Mouse (Mus musculus) G1E-ER4 (cell line): Measurements from ENCODE around the gene Tfap2e. TPM values are rescaled to one million over a fixed set of nuclear protein-coding genes. Genes with fewer than 3 reads are reported as not detected.

Experiments
- GATA1 ChIP-seq: IDR thresholded peaks from one replicate; pipeline ENCODE4 v1.8.0; 2012; ENCODE audit warnings: low read length, inconsistent platforms
- polyA plus RNA-seq: library from polyadenylated mRNA; stranded (reverse); fragments of >175 nt; gene quantifications from 2 replicates; pipeline ENCODE4 v1.2.3, GENCODE M21; 2012

Gene Tfap2e
- polyA plus RNA-seq, 1 experiment, result not detected

GRCm38 (mm10) chr4:126754231-126754611 lies 18.2 kb upstream of the Tfap2e start:
- TF ChIP-seq GATA1, result no peak

DNA sequence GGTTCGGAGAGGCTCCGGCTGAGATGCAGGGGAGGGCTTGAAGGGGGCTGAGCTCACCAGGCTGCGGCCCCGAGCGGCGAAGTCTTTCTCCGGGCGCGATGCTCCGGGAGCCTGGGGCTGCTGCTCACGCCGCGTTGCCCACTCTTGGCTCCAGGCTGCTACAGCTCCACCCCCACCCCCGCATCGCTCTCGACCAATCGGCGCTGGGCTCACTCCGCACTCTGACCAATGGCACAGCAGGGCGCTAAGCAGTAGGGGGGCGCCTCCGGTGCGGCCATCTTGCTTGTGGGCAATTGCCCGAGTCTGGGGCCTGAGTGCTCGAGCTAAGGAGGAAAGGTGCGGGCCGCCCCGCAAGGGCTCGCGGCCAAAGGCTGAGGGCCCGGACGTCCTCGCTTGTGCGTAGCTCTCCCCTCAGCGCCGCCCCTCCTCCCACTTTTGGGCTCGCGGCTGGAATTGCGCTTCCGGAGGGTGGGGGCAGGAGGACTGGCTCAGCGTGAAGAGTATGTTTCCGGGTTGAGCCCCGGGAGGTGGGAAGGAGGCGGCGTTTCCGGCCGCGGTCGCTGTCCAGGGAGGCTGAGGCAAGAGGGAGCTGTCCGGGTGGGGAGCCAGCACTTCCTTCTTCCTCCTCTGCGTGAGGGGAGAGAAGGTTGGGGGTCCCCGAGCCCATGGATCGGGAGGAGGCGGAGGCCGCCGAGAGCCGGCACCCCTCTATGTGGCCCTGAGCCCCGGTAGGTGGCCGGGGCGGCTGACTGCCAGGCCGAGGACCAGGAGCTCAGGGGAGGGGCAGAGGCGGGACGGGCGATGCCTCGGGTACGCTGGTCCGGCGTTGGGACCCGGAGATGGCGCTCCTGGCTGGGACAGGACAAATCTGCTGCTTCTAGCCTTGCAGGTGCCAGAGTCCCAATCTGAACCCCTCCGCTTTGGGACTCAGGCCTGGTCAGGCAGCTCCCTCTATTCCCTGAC lies 17.5 kb upstream of the Tfap2e start, which contains the start of the genes Ncdn and AU040320:
Ncdn (minus strand) TSS at position 171 of the 963 bp plus-strand sequence.
AU040320 (plus strand) TSS at position 277 of the 963 bp plus-strand sequence.
- no peak for TF ChIP-seq GATA1

- TF ChIP-seq GATA1, result no peak
Observed at GRCm38 (mm10) chr4:126752608-126753141, 16.6 kb upstream of the Tfap2e start.

- TF ChIP-seq GATA1, result no peak
Observed at GRCm38 (mm10) chr4:126752024-126752607, 16.1 kb upstream of the Tfap2e start.

GRCm38 (mm10) chr4:126751556-126752023 lies 15.6 kb upstream of the Tfap2e start:
- no peak for TF ChIP-seq GATA1

GRCm38 (mm10) chr4:126750863-126751555 lies 15.0 kb upstream of the Tfap2e start:
- no peak for TF ChIP-seq GATA1

DNA sequence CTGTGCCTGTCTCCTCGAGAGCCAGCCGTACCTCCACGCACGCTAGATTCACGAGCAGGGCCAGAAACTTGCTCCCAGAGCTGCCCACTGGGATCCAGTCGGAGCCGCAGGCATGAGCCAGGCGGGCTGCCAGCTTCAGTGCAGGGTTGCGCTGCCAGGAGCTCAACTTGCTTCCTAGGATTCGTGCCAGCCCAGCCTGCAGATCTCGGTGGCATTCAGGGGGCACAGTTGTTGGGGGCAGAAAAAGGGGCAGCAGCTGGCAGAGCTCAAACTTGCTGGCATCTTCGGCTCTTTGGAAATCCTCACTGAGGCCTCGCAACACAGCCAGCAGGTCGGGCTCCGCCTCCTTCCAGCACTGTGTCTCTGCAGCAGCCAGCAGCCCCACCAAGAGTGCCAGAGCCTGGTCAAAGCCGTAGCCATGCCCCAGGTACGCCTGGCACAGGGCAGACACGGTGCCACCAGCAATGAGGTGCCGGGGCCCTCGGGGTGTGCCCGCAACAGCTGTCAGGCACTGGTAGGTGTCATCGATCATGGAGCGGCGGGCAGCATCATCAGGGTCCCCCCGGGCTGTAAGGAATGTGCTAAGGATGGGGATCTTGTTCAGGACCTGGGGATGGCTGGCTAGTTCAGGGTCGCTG lies 14.1 kb upstream of the Tfap2e start:
- no peak for TF ChIP-seq GATA1

DNA sequence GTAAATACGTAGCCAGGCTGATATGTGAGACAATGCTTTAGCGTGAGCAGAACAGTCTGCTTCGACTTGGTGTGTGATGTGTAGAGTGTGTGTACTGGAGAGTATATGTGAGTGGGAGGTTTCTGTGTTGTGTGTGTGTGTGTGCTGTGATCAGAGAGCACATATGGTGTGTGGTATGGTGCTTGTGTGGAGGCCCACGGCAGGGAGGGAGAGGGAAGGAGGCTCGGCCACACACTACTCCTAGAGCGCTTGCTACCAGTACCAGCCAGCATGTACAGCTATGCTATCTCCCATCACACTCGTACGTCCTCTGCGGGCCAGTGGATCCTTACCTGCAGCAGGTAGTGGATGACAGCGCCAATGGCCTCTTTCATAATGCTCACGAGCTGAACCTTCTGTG lies 13.5 kb upstream of the Tfap2e start:
- no peak for TF ChIP-seq GATA1

- no peak for TF ChIP-seq GATA1
Observed at GRCm38 (mm10) chr4:126748381-126748780, 12.3 kb upstream of the Tfap2e start.

DNA sequence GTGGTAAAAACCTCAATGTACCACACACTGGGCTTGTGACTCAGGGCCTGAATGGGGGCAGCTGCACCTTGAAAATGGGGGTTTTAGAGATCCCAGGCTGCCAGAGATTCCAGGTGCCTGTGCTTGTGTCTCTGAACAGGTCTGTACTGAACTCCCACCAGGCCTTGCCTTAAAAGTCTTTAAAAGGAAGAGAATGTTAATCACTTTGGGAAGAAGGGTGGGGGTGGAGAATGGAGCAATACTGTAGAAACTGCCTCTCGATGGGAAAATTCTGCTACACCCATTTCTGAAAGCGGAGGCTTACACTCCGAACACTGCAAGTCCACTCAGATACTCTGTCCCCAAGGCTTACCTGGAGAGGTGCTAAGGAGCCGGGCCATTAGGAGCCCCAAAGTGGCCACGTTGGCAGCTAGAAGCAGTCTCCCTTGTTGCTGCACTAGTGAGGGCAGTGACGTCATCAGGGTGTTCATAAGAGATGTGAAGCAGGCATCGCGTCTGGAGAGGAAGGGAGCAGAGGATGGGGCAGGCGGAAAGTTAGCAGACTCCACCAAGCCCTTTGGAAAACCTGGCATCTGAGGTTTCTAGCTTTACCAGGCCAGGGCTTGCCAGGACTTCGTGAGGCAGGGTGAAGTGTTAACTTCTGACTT lies 10.3 kb upstream of the Tfap2e start:
- no peak for TF ChIP-seq GATA1

DNA sequence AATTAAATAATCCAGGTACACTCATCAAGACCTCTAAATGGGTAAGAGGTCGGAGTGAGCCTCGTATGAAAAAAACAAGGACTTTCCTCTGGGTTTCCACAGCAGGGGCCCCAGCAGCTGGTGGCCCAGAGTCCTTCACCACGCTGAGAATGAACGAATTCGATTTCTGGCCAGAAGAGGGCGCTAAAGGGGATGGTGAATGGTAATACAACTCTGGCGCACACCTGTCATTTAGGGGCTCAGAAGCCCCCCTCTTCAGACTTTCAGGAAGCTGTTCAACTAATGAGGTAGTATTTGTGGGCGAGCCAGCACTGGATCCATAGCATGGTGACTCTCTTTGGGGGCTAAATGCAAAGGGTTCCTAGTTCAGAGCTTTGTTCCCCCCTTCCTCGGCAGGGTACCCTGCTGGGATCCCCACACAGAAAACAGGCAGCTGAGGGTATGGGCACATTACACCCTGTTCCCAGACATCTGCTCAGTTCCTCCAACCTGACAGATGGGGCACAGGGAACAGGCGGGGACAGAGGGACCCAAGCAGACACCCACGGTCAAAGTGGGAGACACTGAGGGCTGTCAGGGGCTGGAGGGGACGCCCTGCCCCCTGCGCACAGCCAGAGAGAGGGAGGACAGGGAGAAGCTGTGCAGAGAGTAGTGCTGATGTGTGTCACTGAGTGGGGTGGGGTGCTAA lies 9.6 kb upstream of the Tfap2e start:
- no peak for TF ChIP-seq GATA1

DNA sequence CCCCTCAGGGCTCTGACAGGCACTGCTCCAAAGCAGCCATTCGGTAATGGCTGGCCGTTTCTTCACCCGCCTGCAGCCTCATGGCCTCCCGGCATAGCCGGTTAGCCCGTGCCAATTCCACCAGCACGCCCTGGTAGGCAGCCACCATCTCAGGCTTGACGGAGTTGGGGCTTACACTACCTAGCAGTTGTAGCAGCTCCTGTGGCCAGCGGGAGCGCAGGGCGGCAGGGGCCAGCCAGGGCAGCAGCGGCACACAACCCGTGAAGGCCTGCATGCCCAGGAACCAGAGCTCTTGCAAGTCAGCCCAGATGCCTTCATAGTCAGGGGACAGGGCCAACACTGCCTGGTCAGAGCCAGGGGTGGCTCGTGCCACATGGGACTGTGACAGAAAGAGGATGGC lies 8.8 kb upstream of the Tfap2e start:
- no peak for TF ChIP-seq GATA1

DNA sequence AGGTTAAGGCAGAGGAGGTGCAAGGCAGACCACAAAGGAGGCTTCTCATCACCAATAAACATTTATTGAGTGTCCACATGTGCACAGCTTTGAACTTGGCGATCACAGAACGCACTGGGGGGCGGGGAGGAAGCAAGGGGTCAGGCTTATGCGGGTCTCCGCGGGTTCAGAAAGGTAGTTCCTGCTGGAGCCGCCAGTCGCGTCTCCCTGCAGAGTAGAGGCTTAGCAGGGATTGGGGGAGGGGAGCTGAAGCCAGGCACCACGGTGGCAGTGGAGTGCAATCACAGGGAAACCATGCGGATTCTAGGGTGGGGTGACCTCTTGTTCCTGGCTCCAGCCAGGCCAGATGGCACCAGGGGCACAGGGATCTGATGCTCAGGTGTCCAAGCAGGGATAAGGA lies 7.7 kb upstream of the Tfap2e start:
- TF ChIP-seq GATA1, result no peak

- no peak for TF ChIP-seq GATA1
Observed at GRCm38 (mm10) chr4:126742976-126743375, 6.9 kb upstream of the Tfap2e start.

DNA sequence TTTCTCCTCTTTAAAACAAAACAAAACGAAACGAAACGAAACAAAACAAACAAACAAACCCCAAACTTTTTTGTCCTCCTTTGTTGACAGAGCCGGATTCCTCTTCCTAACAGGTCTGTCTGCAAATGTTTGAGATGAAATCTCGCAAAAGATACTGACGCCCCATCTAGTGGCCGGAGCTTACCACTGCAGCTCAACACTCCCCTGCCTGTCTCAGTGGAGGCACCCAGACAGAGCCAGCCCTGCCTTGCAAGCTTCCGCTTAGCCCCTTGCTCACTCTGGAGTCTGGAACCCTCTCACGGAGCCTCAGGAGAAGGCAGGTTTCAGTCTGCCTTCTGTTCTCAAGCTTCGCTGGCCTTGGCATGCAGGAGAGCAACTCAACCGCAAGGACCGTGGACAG lies 5.4 kb upstream of the Tfap2e start:
- TF ChIP-seq GATA1, result no peak
